ENCODE assay signal across 7 mouse cellular contexts in the genomic region with DNA sequence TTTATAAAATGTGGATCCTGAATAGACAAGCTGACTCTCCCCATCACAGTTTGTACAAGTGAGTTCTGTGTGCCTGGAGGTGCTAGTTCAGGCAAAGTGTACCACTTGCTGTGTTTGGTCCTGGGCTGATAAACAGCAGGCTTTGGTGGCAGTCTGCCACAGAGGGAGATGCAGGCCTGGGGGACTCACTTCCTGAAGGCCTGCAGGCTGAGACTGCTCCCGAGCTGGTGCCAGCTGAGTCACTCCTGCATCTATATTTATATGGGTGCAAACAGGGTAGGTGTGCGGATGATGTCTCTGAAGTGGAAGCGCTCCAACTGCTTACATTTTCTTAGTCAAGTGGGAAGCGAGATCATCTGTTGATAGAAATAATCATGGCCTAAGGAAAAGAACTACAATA. TPM values are rescaled to one million over a fixed set of nuclear protein-coding genes. Genes with fewer than 3 reads are reported as not detected.
DNase-seq lines count a peak whose midpoint lies in the region.

No protein-coding gene starts in this region.

- peak; percentile 61 for DNase-seq in MEL-GATA-1-ER (ENCODE audit: extremely low read depth, low read depth)
- peak; percentile 34 to 46 for DNase-seq in adrenal gland, postnatal 36 days
- DNase-seq in gastrocnemius, postnatal 25 days: peak; percentile 34
- peak; percentile 59 to 60 for DNase-seq in layer of hippocampus, postnatal 36 days
- DNase-seq in urinary bladder, postnatal 36 days (ENCODE audit: low spot score in 2 of 2): peak; percentile 19 to 42
- no peak for DNase-seq in ovary, postnatal 10 days (ENCODE audit: low spot score)
- DNase-seq in embryo, embryonic 10.5 days (ENCODE audit: low spot score): no peak

RNA-seq across cellular contexts. Expression of gene Atp5l, which starts 14.9 kb away (rescaled TPM):
- total RNA-seq in adrenal gland, postnatal 36 days (2021): 100 to 1,000 TPM; 605 to 637 TPM
- total RNA-seq in gastrocnemius, postnatal 25 days (2021): 100 to 1,000 TPM; 769 to 791 TPM
- 100 to 1,000 TPM; 339 to 375 TPM for total RNA-seq in layer of hippocampus, postnatal 36 days (2021)

RNA-seq across cellular contexts. Expression of gene Kmt2a, which starts 24.5 kb away (rescaled TPM):
- total RNA-seq in adrenal gland, postnatal 36 days (2021): 10 to 100 TPM; 31.9 to 38.3 TPM
- total RNA-seq in gastrocnemius, postnatal 25 days (2021): 10 to 100 TPM; 10.0 to 15.3 TPM
- 10 to 100 TPM; 61.3 to 78.3 TPM for total RNA-seq in layer of hippocampus, postnatal 36 days (2021)

RNA-seq across cellular contexts. Expression of gene Ube4a, which starts 59.8 kb away (rescaled TPM):
- 100 to 1,000 TPM in 1 of 2 experiments, 10 to 100 TPM in 1; 97.9 to 105 TPM for total RNA-seq in adrenal gland, postnatal 36 days (2021)
- 10 to 100 TPM; 32.9 to 35.5 TPM for total RNA-seq in gastrocnemius, postnatal 25 days (2021)
- total RNA-seq in layer of hippocampus, postnatal 36 days (2021): 10 to 100 TPM; 72.1 to 78.3 TPM

Comparison
In these comparisons a context has a peak if more than half of its experiments do, and no peak if none do; other contexts are left out.
1. DNase-seq: peak in MEL-GATA-1-ER (single experiment), adrenal gland, postnatal 36 days (2 of 2), gastrocnemius, postnatal 25 days (single experiment), layer of hippocampus, postnatal 36 days (2 of 2) and urinary bladder, postnatal 36 days (2 of 2); none in ovary, postnatal 10 days (single experiment) and embryo, embryonic 10.5 days (single experiment).